Mouse (Mus musculus): ENCODE measurements around the gene Rxylt1. TPM values are rescaled to one million over a fixed set of nuclear protein-coding genes. Genes with fewer than 3 reads are reported as not detected.

The Rxylt1 gene
- 11.2 and 17.5 TPM in 2 replicates for polyA plus RNA-seq (2012; ENCODE audit: low replicate concordance)

DNA sequence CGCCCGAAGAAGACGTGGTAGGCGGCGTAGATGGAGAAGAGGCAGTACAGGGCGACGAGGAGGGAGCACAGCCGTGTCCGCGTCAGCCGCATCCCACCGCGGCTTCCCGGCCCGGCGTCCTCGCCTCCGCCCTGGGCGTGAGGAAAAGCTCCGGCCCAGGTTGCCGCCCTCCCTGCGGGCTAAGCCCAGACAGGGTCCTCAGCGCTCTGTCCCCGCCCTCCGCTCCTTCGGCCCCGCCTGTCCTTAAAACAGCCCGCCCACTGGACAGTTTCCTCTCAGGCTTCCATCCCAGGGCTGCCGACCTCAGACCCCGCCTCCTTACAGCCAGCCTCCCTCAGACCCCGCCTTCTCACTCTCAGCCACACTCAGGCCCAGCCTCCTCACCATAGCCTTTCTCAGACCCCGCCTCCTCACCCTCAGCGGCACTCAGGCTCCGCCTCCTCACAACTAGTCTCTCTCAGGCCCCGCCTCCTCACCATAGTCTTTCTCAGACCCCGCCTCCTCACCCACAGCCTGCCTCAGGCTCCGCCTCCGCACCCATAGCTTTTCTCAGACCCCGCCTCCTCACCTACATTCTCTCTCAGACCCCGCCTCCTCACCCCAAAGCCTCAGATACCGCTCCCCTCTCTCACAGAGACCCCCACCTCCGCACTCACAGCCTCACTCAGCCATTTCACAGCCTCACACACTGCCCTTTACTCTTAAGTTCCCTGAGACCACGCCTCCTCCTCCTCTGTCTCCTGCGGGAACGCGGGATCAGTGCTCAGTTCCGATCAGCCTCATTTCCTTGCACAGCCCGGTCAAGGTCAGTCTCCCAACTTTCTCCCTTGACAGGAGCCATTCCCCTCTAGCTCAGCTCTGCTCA is at the start of gene Rxylt1:
Gene Rxylt1, minus strand, starts transcription at position 392 of the 865 bp plus-strand sequence.

DNA sequence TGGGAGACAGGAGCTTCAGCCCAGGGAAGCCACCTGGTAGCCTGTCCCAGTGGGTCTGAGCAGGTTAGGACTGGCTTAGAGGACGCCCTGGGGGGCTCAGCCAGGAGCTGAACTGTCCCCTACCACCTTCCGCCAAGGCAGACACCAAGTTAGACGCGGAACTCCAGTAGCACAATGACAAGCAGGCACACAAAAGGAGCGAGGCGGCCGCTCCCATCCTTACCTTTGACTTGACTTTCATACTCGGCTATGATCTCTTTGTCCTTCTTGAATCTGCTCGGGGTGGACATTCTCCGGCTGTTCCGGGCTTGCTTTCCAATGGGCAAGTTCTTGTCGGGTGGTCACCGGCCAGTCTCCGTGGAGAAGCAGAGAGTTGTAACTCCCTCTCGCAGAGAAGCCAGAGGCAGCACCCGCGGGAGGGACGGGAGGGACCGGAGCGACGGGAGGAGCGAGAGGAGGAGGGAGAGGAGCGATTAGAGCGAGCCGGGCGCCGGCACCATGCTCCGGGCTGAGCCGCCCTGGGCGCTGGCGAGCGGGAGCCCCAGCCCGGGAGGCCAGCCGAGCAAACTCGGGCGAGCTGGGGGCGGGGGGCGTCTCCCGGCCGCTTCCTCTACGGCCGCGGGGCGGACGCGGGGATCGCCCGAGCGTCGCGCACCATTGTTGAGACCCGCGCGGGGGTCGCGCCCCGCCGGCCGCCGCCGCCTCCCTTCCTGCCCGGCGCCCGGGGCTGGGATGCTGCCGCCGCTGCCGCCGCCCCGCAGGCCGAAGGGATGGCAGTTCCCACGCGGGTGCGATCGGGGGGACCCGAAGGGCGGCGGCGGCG is 50.1 kb downstream of the Rxylt1 start, which contains the start of gene Srgap1:
Gene Srgap1, minus strand, starts transcription at position 412 of the 823 bp plus-strand sequence.

Other genes starting within 250 kb of the Rxylt1 start
- 0.02 and 0.03 TPM in 2 replicates for gene Srgap1, start 50.1 kb downstream of the Rxylt1 start, polyA plus RNA-seq (2012; ENCODE audit: low replicate concordance)

Data from hematopoietic multipotent progenitor cell, adult 10-12 weeks (in vitro differentiated cells).